Mouse (Mus musculus) CD8-positive naive resting alpha-beta T cell, adult 2 months (primary cell): ENCODE measurements around the gene Iqsec1.
A peak's percentile ranks its signal among the peaks of the same experiment; 100 is the strongest.

Experiments
- DNase-seq, 2 experiments: peaks; one replicate each; pipeline ENCODE4 v3.0.0; 2022; ENCODE audit warnings: low read depth in 2 of 2, low spot score in 2 of 2

Gene Iqsec1

DNA sequence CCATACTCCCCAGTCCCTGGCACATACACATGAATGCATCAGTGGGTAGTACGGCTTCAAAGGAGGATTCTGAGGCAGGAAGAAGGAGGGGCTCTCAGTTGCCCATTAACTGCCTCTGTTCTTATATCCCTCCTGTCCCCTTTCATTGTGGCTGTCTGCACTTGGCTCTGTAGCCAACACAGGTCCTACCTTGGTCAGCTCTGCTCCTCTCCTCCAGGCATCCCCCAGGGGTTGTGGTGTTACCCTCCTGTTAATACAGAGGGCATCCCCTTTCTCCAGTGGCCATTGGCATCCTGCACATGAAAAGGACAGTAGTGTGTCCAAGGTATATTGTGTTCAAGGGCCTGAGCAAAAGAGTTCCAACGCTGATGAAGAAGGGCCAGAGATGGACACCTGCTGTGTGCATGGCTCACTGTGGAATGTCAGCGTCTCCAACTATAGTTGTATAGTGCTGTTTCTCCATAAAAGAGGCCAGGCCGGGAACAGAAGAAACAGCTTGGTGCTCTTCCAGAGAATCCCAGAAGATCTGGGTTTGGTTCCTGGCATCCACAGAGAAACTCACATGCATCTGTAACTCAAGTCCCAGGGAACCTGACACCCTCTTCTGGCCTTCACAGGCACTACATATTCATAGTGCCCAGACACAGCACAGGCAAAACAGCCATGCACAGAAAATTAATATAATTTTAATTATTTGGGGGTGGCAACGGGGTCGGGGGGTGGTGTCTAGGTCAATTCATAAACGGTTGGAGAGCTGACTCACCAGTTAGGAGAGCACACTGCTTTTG, 363.1 kb downstream of the Iqsec1 start:
- DNase-seq = no peak

DNA sequence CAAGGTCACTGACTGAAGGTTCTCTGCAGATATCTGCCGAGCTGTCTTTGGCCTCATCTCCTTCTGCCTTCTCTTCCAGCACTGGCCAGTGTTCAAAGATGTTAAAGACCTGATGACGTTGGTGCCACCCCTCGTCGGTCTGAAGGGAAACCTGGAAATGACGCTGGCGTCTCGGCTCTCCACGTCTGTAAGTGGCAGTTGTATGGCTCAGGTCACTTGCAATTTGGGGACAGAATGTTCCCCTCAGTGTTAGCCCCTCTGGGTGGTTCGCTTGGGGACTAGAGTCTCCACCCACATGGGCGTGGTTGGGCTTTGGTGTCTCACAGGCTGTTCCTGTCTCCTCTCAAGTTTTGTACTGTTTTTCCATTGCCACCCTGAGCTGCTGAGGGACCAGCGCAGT, 363.8 kb downstream of the Iqsec1 start:
- no peak for DNase-seq

DNA sequence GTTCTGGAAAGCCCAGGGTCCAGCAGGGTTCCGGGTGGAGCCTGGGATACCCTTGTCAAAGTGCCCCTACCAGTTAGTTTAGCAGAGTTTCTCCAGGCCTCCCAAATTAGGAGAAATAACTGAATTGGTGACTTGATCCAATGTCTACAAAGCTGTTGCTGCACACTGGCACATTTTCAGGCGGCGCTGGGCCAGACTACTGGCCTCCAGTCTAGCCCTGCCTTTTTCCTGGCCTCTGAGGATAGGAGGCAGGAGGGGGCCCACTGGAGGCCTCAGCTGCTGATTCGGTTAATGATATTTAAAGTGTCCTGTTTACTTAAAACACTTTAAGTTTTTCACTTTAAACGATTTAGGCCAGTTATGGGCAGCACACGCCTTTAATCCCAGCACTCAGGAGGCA, 364.3 kb downstream of the Iqsec1 start:
- DNase-seq = no peak

DNA sequence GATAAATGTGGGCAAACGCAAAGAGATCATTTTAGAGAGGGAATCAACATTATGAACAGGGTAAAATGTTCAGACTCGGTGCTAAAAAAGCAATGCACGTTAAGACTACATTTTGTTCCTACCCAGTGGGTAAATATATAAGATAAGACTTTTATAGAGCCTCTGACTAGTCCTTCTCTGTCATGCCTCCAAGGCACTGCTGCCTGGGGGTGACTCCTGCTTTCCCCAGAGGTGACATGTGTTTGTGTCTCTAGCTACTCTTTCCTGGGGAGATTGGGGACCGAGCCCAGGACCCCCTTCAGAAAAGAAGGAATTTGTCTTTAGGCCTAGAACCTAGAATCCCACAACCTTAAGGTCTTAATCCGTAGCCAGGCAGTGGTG, 365.0 kb downstream of the Iqsec1 start:
- no peak for DNase-seq

DNA sequence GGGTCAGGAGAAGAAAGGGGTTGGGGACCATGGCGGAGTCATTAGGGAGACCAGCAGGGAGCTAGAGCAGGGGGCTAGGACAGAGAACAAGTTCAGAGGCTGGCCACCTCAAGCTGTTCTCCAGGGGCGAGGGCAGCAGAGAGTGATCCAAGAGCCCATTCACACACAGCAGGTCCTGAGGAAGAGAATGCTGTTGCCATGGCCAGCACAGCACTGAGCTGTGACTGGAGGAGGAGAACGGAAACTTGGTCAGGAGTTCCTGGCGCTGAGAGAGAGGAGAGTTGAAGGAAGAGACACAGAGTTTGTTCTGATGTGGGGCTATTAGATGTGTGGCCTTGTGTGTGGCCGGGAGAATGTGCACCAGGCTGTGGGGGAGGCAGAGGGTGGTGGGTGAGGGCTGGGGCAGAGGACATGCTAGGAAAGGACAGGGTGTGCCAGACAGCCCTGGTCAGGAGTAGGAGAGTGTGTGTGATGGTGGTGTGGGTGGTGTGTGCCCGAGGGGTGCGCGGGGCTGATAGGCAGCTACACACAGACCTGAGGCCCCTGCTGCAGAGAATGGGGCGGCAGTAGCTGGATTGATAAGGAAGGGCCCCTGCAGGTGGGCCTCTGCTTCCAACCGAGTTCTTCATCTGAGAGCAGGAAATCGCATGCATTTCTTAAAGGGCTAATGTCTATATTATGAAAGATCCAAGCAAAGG, 365.6 kb downstream of the Iqsec1 start:
- DNase-seq = no peak

DNA sequence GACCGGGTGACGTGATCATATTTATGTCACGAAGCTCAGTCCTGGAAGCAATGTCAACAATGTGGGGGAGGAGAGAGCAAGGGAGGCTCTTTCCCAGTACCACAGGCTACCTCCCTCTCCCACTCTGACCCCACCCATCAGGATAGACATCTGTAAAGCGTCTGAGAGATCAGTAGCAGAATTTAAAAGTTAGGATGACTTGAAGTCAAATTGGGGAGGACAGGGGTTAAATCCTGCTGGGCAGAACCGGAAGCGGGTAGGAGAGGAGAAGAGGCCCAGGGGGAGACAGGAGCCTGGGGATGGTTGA, 366.9 kb downstream of the Iqsec1 start:
- no peak for DNase-seq

DNA sequence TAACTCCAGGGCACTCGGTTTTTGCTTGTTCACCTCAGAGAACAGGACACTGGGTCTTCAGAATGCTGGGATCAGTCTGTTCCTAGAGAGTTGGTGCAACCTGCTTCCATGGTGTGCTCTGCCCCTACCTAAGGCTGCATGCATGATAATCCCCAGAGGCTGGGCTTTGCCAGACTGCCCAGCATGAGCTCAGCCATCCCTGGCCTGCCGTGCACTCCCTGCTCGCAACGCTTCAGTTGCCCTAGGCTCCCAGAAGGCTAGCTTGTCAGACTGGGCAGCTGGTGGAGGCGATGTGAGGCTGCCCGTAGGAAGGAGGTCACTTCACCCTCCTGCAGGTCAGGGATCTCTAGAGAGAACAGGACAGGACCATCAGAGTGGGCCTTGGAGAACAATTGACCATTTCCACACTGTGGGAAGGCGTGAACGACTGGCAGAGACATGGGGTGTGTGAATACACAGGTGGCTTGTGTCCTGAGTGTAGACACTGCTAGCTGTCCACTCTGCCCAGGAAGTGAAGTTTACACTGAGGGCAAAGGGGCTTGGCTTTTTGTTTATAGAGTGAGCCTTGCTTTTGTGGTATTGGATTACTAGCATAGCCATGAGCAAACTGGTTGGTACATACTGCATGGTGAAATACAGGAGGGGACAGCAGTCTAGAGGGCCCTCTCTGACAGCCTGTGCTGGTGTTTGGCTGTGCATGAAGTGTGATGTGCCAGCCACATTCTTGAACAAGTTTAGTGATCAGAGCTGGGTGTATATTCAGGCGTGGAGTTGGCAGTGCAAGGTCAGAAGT, 367.5 kb downstream of the Iqsec1 start:
- DNase-seq = no peak

DNA sequence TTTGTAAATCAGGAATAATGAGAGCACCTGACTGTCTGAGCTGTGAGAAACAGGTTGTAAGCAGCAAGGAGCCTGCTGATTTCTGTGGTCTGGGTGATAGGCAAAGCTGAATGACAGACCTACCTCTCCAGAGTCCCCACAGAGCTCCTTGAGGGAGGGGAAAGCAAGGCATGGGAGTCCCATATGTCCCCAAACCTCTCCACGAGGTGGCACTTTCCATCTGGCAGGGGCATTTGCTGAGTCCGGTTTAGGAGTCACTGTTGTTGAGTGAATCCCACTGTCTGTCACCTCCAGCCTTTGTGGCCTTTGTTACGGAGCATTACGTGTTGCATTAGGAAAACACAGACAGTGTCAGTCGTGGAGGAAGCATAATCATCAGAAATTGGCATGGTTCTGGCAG, 368.5 kb downstream of the Iqsec1 start:
- no peak for DNase-seq

DNA sequence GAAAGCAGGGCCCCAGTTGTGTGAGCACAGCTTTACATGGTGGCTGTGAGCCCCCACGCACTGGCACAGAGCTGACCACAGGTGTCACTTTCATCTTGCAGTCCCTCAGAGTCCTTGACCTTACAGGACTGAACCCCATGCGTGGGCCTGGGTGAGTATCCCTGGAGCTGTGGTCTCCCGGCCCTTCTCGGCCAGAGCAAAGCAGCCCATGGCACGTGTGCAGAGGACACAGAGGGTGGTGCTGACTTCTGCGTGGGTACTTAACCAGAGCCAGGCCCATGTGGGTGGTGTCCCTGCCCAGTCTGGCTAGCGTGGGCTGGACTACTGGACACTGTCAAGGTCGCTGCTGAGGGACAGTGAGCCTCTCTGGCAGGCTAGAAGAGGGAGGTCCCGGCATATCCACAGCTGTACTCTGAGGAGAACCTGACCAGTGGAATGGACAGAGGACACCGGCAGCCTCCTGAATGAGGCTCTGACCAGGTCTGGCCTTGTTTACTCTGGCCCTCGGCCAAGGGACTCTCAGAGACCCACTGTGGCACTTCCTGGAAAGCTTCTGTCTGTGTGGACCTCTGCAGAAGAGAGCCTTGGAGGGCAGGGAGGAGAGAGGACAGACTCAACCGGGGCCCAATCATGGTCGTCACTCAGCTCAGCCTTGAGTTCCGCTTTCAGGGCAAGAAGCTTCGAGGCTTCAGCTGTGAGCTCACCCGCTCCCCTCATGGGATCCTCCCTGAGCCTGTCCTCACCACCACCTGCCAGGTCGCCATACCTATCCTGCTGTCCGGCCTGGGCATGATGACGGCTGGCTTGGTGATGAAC, 369.5 kb downstream of the Iqsec1 start:
- DNase-seq = no peak

DNA sequence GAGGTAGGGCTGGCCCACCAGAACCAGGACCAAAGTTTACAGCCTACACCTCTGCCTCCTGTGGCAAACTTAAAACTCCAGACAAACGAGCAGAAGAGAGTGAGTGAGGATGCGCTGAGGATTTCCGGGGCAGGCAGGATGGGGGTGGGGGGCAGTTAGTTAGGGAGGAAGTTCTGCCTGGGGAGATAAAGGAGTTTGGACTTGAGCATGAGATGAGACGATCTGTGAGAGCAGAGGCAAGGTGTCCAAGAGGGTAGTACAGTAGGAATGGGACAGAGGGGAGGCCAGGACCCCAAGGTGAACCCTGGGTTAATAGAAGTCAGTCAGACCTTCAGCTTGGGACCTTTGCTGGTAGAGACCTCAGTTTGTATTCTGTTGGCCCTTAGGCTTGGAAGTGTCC, 370.2 kb downstream of the Iqsec1 start:
- DNase-seq = peak in 1 of 2 experiments; percentile 32

DNA sequence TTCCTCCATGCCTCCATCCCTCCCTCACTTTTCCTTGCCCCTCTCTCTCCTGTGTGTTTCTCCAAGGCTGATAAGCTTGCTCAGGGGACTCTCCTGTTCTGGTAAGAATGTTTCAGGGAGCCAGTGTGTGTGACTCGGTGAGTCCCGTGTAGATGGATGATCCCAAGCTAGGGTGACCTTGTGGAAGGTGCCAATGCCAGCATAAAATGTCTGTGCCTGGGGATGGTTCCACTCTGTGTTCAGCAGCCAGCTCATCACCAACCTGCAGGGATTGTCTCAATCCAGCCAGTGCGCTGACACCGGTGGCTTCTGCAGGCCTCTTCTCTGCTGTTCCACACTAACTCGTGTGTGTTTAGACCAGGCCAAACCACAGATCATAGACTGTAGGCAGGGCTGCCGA, 372.0 kb downstream of the Iqsec1 start:
- no peak for DNase-seq

DNA sequence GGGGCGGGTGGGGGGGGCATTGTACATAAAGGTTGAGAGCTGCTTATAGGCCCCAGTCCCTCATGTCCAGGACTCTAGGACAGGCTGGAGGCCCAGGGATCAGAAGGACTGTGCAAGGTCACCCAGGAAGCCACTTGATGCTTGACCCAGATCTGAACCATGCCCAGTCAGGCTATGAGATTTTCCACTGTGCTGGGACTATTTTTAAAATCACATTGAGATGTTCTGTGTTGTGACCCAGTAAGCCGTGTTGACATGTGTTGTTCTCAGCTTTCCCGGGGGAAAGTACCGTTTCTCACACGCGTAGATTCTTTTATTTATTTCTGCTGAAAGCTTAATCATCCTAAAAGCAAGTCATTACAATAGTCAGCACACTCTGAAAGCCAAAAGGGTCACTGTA, 372.5 kb downstream of the Iqsec1 start:
- no peak for DNase-seq

DNA sequence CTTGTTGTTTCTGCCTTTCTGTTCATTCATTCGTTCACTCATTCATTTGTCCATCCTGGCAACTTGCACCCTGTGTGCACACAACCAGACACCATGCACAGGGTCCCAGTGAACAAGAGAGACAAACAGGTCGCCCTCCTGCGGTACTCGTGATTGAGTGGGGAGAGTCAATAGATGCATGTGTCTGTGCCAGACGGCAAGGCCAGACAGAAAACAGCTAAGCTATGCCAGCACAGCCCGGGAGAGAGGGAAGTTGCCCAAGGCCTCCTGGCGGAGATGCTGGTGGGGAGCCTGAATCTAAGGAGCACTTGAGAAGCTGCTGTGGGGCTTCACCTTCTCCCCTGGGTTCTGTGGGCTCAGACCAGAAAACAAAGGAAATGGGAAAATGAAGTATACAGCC, 373.1 kb downstream of the Iqsec1 start:
- DNase-seq = no peak

DNA sequence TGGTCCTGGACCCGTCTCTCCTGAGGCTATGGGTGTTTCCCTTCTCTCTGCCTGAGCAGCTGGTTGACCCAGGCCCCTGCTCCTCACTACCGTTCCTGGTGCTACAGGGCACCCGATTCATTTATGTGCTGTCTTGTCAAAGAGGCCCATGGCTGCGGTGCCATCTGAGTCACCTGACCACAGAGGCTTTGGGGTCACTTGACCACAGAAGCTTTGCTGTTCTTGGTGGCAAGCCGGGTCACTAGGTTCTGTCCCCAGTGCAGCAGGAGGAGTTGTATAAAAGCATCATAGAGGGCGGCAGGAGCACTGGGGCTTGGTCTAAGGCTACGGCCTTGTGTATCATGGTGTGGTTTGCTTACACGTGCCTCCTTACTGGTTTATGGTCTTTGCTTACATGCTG, 375.2 kb downstream of the Iqsec1 start:
- no peak for DNase-seq

DNA sequence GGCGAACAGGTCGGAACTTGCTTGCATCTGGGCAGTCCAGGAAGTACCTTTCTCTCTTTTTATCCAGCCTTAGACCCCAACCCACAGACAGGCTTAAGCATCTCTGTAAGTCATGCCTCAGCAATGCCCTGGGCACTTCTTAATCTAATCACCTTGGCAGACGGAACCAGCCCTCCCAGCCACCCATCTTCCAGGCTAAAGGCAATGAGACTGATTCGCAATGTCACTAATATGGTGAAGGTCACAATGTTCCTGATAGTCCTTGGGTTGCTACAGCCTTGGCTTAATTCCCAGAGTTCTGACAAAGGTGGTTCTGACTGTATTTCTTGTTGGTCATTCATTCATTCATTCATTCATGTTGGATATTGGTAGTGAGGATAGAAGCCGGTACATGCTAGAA, 378.2 kb downstream of the Iqsec1 start:
- no peak for DNase-seq

DNA sequence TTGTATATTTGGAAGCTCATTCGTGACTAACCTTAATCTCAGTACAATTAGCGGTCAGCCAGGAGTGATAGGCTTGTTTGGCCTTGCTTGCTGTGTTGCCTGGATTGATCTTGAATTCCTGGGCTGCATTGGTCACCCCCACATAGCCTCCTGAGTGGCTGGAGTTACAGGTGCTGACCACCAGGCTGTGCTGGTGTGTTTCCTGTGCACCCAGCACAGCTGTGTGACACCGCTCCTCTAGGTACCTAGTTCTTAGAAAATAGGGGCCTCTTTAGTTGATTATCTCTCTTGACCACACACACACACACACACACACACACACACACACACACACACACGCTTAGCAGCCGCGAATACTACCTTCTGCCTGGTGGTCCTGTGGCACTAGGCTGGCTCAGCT, 380.3 kb downstream of the Iqsec1 start:
- no peak for DNase-seq

DNA sequence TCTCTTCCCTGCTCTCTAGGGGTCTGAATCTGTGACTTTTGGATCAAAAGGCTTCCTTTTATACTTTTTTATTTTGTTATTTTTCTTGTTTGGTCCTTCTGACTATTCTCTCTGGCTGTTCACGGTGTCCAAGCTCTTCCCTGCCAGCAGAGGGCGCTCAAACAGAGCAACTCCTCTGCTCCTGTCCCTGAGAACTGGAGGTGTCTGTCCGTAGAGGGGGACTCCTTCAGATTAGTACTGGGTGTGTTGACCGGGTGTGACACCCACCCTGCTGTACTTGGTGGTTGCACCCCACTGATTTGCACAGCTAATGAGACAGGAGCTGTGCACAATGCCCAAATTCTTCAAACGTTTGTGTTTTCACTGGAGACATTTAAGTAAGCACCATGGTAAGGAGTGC, 381.3 kb downstream of the Iqsec1 start:
- peak; percentile 28 to 60 for DNase-seq

DNA sequence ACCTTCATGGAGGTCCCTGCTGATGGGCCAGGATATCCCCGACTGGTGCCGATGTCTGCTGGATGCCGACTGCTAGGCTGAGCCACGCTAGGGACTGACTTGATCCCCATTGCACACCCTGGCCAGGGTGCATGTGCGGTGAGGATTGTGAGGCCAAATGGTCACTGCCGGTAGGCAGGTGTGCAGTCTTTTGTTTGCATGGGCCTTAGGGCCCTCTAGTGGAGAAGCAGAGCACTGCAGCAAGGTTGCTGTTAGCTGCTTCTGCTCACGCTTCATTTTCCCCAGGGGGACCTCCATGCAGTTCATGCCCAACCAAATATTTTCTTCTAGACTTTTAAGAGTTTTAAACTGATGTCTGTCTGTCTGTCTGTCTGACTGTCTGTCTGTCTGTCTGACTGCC, 381.9 kb downstream of the Iqsec1 start:
- DNase-seq = peak; percentile 59 to 68
